Mouse (Mus musculus): Measurements from ENCODE around the gene Dab2ip.

DNA sequence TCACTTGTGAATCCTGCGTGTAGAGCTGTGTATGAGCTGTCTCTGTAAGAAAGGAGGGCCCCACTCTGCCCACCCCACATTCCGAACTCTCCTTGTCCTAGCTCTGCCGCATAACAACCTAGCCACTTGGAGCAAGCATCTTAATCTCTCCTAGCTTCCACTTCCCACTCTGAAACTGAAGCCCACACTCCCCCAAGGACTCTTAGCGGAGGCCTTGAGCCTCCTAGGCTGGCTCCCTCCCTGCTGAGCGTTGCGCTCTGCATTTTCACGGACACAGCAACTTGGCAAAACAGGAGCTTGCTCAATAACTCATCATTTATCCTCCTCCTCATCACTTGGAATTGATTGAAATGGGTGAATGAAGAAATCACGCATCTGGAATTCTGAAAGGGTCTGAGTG, 97.9 kb downstream of the Dab2ip start:
- TF ChIP-seq ETS1 (IDR thresholded peaks at IDR 0.05; ENCODE audit: low read depth, low read length), result no peak
- no peak for TF ChIP-seq CTCF (IDR thresholded peaks at IDR 0.05 in 2 of 3, conservative IDR thresholded peaks at IDR 0.05 in 1 of 3; ENCODE audit: control insufficient read depth in 1 of 3, insufficient read depth in 1 of 3, low read depth in 2 of 3, low read length in 3 of 3, poor library complexity in 1 of 3, severe bottlenecking in 1 of 3)
- TF ChIP-seq USF2 (IDR thresholded peaks at IDR 0.05; ENCODE audit: borderline replicate concordance in 1 of 2, insufficient read depth in 1 of 2, low read depth in 1 of 2, low read length in 2 of 2), result no peak
- no peak for TF ChIP-seq MYC (IDR thresholded peaks at IDR 0.05; ENCODE audit: low read depth, low read length)
- no peak for TF ChIP-seq ZNF384 (IDR thresholded peaks at IDR 0.05; ENCODE audit: low read depth, low read length)
- no peak for TF ChIP-seq USF1 (IDR thresholded peaks at IDR 0.05; ENCODE audit: low read depth, low read length)
